Mouse (Mus musculus) C2C12 (cell line): Measurements from ENCODE around the gene Ociad1. TPM values are rescaled to one million over a fixed set of nuclear protein-coding genes. Genes with fewer than 3 reads are reported as not detected.

Experiments used
- H3K27me3 ChIP-seq: one replicate; pipeline ENCODE4 v1.6.1; 2011; ENCODE audit not compliant: control insufficient read depth, insufficient read depth, insufficient read length
- H3K36me3 ChIP-seq: one replicate; pipeline ENCODE4 v1.6.1; 2011; ENCODE audit not compliant: control insufficient read depth, insufficient read depth
- H3K4me3 ChIP-seq: one replicate; pipeline ENCODE4 v1.5.1; 2011; ENCODE audit warnings: mild to moderate bottlenecking, control low read depth; ENCODE audit not compliant: poor library complexity, insufficient read depth, severe bottlenecking
- H3K79me2 ChIP-seq: one replicate; pipeline ENCODE4 v1.6.1; 2011; ENCODE audit not compliant: control insufficient read depth, insufficient read depth
- H3K79me3 ChIP-seq: one replicate; pipeline ENCODE4 v1.6.1; 2011; ENCODE audit warnings: low read depth, control low read depth
- H3ac ChIP-seq: one replicate; pipeline ENCODE3; 2011; ENCODE audit warnings: low read depth; ENCODE audit not compliant: control insufficient read depth, insufficient read length
- CEBPB ChIP-seq: IDR thresholded peaks from one replicate; pipeline ENCODE4 v1.6.1; 2011; ENCODE audit warnings: low read depth, mild to moderate bottlenecking, control low read depth, moderate library complexity
- CTCF ChIP-seq: IDR thresholded peaks from one replicate; pipeline ENCODE4 v1.5.1; 2011; ENCODE audit not compliant: control insufficient read depth, insufficient read depth, insufficient read length
- FOSL1 ChIP-seq: IDR thresholded peaks from one replicate; pipeline ENCODE4 v1.8.0; 2011; ENCODE audit warnings: mild to moderate bottlenecking, low read length; ENCODE audit not compliant: poor library complexity, insufficient read depth, severe bottlenecking
- MAX ChIP-seq: IDR thresholded peaks from one replicate; pipeline ENCODE4 v1.6.1; 2011; ENCODE audit warnings: mild to moderate bottlenecking, control low read depth
- MYOD1 ChIP-seq: IDR thresholded peaks from one replicate; pipeline ENCODE4 v1.6.1; 2011; ENCODE audit warnings: low read depth; ENCODE audit not compliant: control insufficient read depth, insufficient read length
- MYOG ChIP-seq: IDR thresholded peaks from one replicate; pipeline ENCODE4 v1.6.1; 2011; ENCODE audit not compliant: control insufficient read depth, insufficient read length; ENCODE audit errors: extremely low read depth
- USF1 ChIP-seq: IDR thresholded peaks from one replicate; pipeline ENCODE4 v1.6.1; 2011; ENCODE audit warnings: low read depth, mild to moderate bottlenecking, control low read depth, moderate library complexity
- polyA plus RNA-seq: library from polyadenylated mRNA; unstranded; fragments of >200 nt; fragmentation: generic; extraction: Trizol; gene quantifications from one replicate; pipeline ENCODE4 v1.2.1, GENCODE M21; 2012; ENCODE audit warnings: missing spikeins

Ociad1 gene
- polyA plus RNA-seq, 1 experiment = 142 TPM

GRCm38 (mm10) chr5:73360240-73360639 is 67.7 kb downstream of the Ociad1 start:
- H3ac ChIP-seq = no peak overlapping the region
- no peak for TF ChIP-seq FOSL1
- no peak for TF ChIP-seq MYOG
- no peak for TF ChIP-seq CEBPB
- H3K36me3 ChIP-seq = no peaks in the 10 kb centered on the region
- H3K27me3 ChIP-seq = no peaks in the 10 kb centered on the region
- no peaks in the 10 kb centered on the region for H3K79me3 ChIP-seq
- H3K79me2 ChIP-seq = no peaks in the 10 kb centered on the region
- no peak overlapping the region for H3K4me3 ChIP-seq

GRCm38 (mm10) chr5:73362338-73362737 is 69.8 kb downstream of the Ociad1 start:
- TF ChIP-seq MYOG (no peak), USF1 (no peak), CTCF (no peak), MYOD1 (no peak), FOSL1 (no peak), CEBPB (no peak), MAX (no peak)

DNA sequence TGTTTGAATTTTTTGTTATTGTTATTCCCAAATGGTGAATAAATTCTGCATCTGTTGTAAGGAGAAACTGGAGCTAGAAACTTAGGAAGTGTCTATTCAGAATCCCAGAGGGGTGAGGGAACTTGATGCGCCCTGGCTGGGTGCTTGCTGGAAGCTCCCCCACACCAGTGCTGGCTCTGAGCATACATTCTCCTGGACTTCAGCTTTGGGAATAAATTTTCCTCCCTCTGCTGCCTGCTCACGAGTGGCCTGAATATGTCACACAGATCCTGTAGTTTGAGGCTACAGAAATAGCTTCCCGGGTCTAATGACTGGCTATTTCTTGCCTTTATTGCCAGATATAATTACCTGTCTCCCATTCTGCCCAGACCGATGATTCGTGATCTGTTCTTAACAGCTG is 70.2 kb downstream of the Ociad1 start:
- no peak overlapping the region for H3K4me3 ChIP-seq
- H3K27me3 ChIP-seq = no peaks in the 10 kb centered on the region
- H3K36me3 ChIP-seq = no peaks in the 10 kb centered on the region
- no peak for TF ChIP-seq CTCF
- no peak for TF ChIP-seq CEBPB
- TF ChIP-seq MYOG = no peak
- no peaks in the 10 kb centered on the region for H3K79me3 ChIP-seq
- no peak overlapping the region for H3ac ChIP-seq
- no peaks in the 10 kb centered on the region for H3K79me2 ChIP-seq

More at GRCm38 (mm10) chr5:73362338-73362737, 69.8 kb downstream of the Ociad1 start:
- Histone ChIP-seq H3K36me3 (no peaks in the 10 kb centered on the region), H3K4me3 (no peak overlapping the region), H3ac (no peak overlapping the region), H3K79me3 (no peaks in the 10 kb centered on the region), H3K27me3 (no peaks in the 10 kb centered on the region), H3K79me2 (no peaks in the 10 kb centered on the region)

Other genes starting within 250 kb of the Ociad1 start
- gene Fryl, start 36.2 kb upstream of the Ociad1 start, polyA plus RNA-seq = 13.2 TPM
- 7.1 TPM for gene Ociad2, start 48.2 kb downstream of the Ociad1 start, polyA plus RNA-seq
- not detected for gene Cwh43, start 113.3 kb downstream of the Ociad1 start, polyA plus RNA-seq
- 3.3 TPM for gene Dcun1d4, start 188.2 kb downstream of the Ociad1 start, polyA plus RNA-seq